Mouse (Mus musculus): ENCODE measurements around the gene Vmp1.

Gene Vmp1

DNA sequence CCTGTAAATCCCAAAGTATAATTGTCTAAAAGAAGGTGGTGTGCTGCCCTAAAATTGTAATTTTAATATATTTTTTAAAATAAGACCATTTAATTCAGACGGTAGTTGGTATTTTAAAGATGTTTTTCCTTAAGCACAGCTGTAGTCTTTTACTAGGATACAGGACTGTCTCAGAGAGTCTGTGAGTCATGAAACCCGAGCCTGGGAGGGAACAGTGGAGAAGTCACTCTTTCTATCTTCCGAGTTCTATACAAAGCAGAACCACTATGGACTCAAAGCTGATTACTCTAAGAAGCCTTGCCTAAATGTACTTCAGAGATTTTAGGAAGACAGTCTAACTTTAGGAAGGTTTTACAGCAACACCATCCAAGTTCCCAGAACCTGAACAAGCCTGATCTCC is 81.5 kb downstream of the Vmp1 start:
- DNase-seq (ENCODE audit: low spot score in 2 of 2) = no peak

- DNase-seq (ENCODE audit: low spot score in 2 of 2) = no peak
These were observed 83.5 kb downstream of the Vmp1 start for GRCm38 (mm10) chr11:86600209-86600557.

- DNase-seq (ENCODE audit: low spot score in 2 of 2) = no peak
These were observed 84.0 kb downstream of the Vmp1 start for GRCm38 (mm10) chr11:86599378-86600208.

GRCm38 (mm10) chr11:86598572-86598971 is 85.1 kb downstream of the Vmp1 start:
- no peak for DNase-seq (ENCODE audit: low spot score in 2 of 2)

- no peak for DNase-seq (ENCODE audit: low spot score in 2 of 2)
These were observed 85.5 kb downstream of the Vmp1 start for GRCm38 (mm10) chr11:86598154-86598553.

GRCm38 (mm10) chr11:86596976-86597375 is 86.7 kb downstream of the Vmp1 start:
- DNase-seq (ENCODE audit: low spot score in 2 of 2) = no peak

DNA sequence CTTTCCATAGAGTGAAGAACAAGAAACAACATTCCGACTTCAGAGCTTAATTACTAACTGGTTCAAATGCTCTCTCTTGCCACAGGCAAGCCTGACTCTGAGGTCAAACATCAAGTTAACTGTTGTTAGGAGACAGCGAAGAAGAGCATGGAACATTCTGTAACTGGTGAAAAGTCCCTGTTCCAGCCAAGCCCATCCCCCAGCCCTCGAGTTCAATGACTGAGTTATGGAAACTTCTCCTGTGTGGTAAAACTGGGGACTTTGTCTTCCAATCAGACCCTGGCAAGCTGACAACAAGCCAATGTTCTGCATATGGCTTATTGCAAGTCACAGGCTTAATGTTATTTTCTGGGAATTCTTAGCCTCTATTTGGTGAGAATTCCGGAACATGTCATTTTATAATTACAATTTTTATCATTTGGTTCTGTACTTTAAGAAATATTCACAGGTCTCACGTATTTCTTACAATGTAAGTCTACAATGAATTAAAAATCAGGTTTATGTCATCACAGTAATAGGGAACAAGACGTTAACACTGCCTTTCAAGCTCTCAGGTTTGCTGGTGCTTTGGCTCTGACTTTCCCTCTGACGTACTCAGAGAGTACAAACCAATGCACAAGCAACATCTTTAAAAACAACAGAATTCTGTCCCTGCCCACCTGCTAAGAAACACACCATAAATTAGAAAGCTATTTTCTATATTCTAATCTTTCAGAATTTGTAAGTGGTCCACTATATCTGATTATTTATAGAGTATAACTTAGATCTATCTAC is 87.3 kb downstream of the Vmp1 start:
- peak in 1 of 2 experiments; percentile 39 for DNase-seq (ENCODE audit: low spot score in 2 of 2)

- DNase-seq (ENCODE audit: low spot score in 2 of 2) = no peak
These were observed 88.3 kb downstream of the Vmp1 start for GRCm38 (mm10) chr11:86595366-86595765.

- no peak for DNase-seq (ENCODE audit: low spot score in 2 of 2)
These were observed 89.3 kb downstream of the Vmp1 start for GRCm38 (mm10) chr11:86594188-86594876.

DNA sequence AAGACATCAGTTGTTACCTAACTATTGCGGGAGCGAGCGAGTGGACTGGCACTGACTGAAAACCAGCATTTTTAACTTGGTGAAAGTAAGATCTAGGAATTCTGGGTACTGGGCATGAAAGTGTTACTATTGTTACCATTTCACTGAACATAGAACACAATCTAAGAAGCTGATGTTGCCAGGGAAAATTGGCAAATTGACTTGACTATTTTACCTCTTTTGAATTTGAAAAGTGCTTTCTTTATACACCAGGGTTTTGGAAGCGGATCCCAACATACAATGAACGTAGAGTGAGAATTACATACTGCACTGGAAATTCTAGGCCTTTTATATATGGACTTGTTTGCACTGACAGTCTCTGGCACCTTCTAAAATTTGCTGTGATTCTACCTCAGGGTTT is 90.2 kb downstream of the Vmp1 start:
- DNase-seq (ENCODE audit: low spot score in 2 of 2) = no peak

- no peak for DNase-seq (ENCODE audit: low spot score in 2 of 2)
These were observed 90.6 kb downstream of the Vmp1 start for GRCm38 (mm10) chr11:86592993-86593392.

GRCm38 (mm10) chr11:86591931-86592616 is 91.6 kb downstream of the Vmp1 start:
- no peak for DNase-seq (ENCODE audit: low spot score in 2 of 2)

DNA sequence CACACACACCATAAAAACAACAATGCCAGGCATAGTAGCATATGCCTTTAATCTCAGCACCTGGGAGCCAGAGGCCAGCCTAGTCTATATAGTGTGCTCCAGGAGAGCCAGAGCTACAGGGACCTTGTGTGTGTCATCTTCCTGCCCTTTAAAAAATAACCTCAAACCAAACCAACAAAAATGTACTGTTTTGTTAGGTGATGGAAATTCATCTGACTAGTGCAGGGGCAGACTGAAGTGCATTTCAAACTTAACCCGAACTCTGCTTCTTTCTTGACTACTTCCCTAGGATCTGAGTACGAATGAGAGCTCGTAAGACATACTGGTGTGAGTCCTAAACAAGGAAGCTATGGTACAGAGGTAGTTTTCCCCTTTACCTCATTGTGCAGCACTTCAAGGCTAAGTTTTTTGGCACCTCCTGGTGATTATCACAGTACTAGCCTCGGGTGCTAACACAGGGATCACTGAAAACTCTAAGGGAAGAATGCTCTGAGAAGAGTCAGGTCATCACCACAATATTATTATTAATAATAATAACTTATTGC is 92.3 kb downstream of the Vmp1 start:
- no peak for DNase-seq (ENCODE audit: low spot score in 2 of 2)

- no peak for DNase-seq (ENCODE audit: low spot score in 2 of 2)
These were observed 93.1 kb downstream of the Vmp1 start for GRCm38 (mm10) chr11:86590579-86590978.

DNA sequence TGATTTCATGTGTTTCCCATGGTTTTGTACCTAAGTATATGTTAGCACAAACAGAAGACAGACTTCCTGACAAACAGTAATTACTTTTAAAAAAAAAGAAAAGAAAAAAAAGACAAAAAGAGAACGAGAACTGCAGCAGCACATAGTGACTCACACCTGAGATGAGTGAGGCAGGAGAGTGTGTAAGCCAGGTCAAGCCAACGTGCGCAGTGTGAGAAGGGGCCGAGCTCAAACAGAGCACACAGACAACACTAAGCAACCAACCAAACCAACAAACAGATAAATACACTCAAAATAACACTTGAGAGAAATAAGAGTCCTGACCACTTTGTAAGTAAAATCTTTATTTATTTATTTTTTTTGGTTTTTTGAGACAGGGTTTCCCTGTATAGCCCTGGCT is 93.6 kb downstream of the Vmp1 start:
- DNase-seq (ENCODE audit: low spot score in 2 of 2) = no peak

DNA sequence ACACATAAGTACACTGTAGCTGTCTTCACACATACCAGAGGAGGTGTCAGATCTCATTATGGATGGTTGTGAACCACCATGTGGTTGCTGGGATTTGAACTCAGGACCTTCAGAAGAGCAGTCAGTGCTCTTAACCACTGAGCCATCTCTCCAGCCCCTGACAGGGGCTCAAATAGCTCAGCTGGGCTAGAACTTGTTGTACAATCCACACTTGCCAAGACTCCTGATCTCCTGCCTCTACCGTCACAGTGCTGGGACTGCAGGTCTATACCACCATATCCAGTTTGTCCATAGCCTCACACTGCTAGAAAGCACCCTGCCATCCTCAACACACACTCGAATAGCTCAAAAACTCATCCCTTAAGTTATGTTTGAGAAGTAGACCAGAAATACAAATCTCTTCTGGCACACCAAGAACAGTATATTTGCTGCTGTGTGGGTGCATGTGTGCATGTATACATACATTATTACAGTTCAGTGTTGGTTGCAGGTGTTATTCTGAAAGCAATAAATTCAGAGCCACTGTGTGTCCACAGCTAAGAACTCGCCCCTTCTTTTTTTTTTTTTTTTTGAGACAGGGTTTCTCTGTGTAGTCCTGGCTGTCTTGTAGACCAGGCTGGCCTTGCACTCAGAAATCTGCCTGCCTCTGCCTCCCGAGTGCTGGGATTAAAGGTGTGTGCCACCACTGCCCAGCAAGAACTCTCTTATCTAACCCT is 94.9 kb downstream of the Vmp1 start:
- no peak for DNase-seq (ENCODE audit: low spot score in 2 of 2)

GRCm38 (mm10) chr11:86587830-86588229 is 95.8 kb downstream of the Vmp1 start:
- no peak for DNase-seq (ENCODE audit: low spot score in 2 of 2)

- peak in 1 of 2 experiments; percentile 64 for DNase-seq (ENCODE audit: low spot score in 2 of 2)
These were observed 96.5 kb downstream of the Vmp1 start for GRCm38 (mm10) chr11:86586868-86587792.

- DNase-seq (ENCODE audit: low spot score in 2 of 2) = no peak
These were observed 97.3 kb downstream of the Vmp1 start for GRCm38 (mm10) chr11:86586177-86586867.
